Mouse (Mus musculus) urinary bladder, postnatal 25 days (tissue): ENCODE results near the gene Ccsap.

Source experiments
- DNase-seq: peaks from one replicate; pipeline ENCODE4 v3.0.0; 2022; ENCODE audit warnings: low spot score

Ccsap gene

DNA sequence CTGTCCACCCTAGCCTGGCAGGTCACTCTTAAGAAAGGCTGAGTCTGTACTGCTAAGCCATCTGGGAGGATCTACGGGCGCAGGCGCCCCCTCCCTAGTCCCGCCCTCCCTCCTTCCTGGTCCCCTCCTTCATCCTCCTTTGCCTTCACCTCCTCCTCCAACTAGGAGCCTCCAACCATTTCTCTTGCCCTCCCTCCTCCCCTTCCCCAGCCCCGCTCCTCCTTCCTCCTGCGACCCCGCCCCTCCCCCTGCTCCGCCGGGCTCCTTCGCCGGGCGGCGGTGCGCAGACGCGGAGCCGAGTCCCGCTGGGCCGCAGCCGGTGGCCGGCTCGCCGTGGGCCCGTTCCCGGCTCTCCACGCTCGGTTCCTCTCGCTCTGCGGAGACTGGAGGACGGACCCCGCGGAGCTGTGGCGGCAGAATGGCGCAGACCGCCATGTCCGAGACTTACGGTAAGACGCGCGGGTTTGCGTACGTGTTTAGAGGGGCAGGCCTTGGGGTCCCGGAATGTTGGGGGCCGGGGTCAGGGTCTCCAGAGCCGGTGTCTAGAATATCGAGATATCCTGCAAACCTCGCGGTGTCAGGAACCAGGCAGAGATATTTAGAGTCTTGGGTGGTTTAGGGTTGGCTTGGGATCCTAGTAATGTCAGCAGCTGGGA, 54.2 kb downstream of the Ccsap start, which contains the start of gene Rab4a:
TSS of gene Rab4a (plus strand) at position 268 of the 656 bp plus-strand sequence.
- peak; percentile 81 for DNase-seq

- no peak for DNase-seq
These were observed 54.7 kb downstream of the Ccsap start for GRCm38 (mm10) chr8:123805209-123805717.

- no peak for DNase-seq
These were observed 55.4 kb downstream of the Ccsap start for GRCm38 (mm10) chr8:123804586-123804985.

DNA sequence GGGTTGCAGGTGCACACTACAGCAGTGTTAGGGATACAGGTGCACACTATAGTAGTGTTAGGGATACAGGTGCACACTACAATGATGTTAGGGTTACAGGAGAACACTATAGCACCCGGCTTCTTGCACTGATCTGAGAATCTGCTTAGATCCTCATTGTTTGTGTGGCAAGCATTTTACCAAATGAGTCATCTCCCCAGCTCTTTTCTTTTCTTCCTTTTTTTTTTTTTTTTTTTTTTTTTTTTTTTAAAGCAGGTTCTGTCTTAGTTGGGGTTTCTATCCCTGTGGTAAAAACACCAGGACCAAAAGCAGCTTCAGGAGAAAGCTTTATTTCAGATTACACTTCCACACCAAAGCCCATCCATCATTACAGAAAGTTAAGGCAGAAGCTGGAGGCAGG, 56.4 kb downstream of the Ccsap start:
- no peak for DNase-seq

DNA sequence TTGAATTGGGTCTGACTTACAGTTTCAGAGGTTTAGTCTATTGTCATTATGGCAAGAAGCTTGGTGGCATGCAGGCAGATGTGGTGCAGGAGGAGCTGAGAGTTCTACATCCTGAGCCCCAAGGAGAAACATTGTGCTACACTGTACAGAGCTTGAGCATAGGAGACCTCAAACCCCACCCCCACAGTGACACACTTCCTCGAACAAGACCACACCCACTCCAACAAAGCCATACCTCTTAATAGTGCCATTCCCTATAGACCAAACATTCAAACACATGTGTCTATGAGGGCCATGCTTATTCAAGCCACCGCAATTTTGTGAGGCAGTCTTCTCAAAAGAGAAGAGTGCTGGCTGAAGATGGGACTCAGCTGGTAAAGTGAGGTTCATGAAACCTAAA, 58.5 kb downstream of the Ccsap start:
- no peak for DNase-seq

DNA sequence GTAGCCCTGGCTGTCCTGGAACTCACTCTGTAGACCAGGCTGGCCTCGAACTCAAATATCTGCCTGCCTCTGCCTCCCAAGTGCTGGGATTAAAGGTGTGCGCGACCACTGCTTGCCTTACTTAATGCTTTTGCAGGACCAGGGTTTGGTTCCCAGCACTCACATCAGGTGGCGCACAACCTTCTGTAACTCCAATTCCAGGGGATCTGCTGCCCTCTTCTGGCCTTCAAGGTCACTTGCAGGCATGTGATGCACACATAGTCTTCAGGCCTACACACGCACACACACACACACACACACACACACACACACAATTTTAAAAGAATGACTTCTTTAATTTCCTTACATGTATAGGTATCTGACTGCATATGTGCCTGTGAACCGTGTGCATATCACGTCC, 59.1 kb downstream of the Ccsap start:
- DNase-seq, result no peak

- DNase-seq, result no peak
These were observed 60.1 kb downstream of the Ccsap start for GRCm38 (mm10) chr8:123799885-123800284.

GRCm38 (mm10) chr8:123799434-123799833, 60.6 kb downstream of the Ccsap start:
- no peak for DNase-seq

DNA sequence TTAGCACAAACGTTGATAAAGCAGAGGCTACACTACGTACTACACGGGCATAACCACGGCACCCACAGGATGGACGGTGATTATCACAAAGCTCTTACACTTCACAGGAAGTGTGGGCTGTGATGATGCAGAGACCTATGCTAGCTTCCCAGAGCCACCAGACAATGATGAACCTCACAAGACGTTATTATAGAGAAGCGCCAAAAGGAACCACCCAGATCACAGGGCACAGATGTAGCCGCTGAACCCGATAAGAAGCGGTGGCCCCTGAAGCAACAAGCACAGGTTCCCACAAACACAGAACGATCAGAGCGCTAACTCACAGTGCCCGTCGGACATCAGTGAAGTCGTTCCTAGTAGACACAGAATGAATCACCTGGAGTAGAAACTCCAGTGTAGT, 62.1 kb downstream of the Ccsap start:
- no peak for DNase-seq

- no peak for DNase-seq
These were observed 63.3 kb downstream of the Ccsap start for GRCm38 (mm10) chr8:123796758-123797157.

- no peak for DNase-seq
These were observed 65.2 kb downstream of the Ccsap start for GRCm38 (mm10) chr8:123794766-123795165.

DNA sequence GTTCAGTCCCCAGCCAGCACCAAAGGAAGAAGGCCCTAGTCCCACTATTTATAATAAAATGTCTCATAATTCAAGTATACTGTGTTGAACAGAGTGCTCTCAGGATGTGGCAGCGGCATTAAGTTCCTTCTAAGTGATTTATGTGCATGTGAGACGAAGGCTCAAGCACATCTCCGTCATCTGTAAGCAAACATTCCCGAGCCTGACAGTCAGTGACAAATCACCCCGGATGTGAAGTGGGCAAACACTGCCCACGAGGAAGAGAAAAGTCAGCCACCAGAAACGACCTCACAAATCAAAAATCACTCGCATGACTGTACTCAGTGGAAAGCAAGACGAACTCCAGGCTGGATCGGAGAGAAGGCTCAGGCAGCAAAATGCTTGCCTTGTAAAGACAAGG, 66.1 kb downstream of the Ccsap start:
- DNase-seq, result no peak

- no peak for DNase-seq
These were observed 68.2 kb downstream of the Ccsap start for GRCm38 (mm10) chr8:123791845-123792225.

GRCm38 (mm10) chr8:123791101-123791844, 68.7 kb downstream of the Ccsap start:
- DNase-seq, result no peak
